Mouse (Mus musculus) thymus, postnatal 36 days (tissue): ENCODE results near the gene Kif17.
A peak's percentile ranks its signal among the peaks of the same experiment; 100 is the strongest.

ENCODE experiments used
- DNase-seq, 2 experiments: peaks; one replicate each; pipeline ENCODE4 v3.0.0; 2022; ENCODE audit warnings: mixed read lengths in 2 of 2

The Kif17 gene

GRCm38 (mm10) chr4:138261843-138262681 lies 11.8 kb downstream of the Kif17 start:
- DNase-seq = peak; percentile 84

DNA sequence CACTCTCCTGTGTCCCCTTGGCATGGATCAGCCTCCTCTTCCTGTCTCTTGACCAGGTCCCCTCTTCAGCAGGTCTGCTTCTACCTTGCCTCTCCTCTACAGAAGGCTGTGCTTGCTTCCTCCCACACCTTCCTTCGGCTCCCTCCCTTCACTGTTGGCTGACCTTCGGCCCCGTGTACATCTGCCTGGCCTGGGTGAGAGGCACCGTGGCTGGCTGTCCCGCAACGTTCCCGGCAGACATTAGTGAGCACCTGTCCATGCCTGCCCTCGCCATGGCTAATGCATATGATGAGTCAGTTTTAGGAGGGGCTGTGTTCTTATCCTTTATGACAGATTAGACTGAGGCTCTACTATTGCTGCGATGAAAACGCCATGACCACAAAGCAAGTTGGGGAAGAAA lies 17.6 kb downstream of the Kif17 start:
- DNase-seq = no peak

- no peak for DNase-seq
These were observed 22.1 kb downstream of the Kif17 start for GRCm38 (mm10) chr4:138272011-138272997.

- no peak for DNase-seq
These were observed 28.1 kb downstream of the Kif17 start for GRCm38 (mm10) chr4:138278346-138278745.

GRCm38 (mm10) chr4:138282834-138283233 lies 32.6 kb downstream of the Kif17 start:
- peak; percentile 67 to 69 for DNase-seq

- DNase-seq = peak; percentile 19 to 37
These were observed 36.2 kb downstream of the Kif17 start for GRCm38 (mm10) chr4:138286411-138286810.

DNA sequence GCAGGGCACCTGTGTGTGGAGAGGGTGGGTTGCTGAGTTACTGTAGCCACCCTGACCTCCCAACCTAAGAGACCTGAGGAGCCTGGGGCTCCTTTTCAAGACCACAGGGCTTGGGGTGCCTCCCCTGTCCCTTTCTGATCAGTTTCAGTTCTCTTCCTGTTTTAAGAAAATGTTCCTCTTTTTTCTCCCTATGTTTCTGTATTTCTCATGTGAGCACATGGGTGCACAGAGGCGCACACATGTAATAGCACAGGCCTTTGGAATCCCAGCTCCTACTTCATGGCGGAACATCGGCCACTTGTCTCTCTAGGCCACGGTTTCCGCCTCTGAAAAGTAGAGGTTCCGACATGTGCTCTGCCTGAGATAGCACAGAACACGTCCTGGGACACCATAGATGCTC lies 38.5 kb downstream of the Kif17 start:
- no peak for DNase-seq

- DNase-seq = no peak
These were observed 41.8 kb downstream of the Kif17 start for GRCm38 (mm10) chr4:138292028-138292427.

DNA sequence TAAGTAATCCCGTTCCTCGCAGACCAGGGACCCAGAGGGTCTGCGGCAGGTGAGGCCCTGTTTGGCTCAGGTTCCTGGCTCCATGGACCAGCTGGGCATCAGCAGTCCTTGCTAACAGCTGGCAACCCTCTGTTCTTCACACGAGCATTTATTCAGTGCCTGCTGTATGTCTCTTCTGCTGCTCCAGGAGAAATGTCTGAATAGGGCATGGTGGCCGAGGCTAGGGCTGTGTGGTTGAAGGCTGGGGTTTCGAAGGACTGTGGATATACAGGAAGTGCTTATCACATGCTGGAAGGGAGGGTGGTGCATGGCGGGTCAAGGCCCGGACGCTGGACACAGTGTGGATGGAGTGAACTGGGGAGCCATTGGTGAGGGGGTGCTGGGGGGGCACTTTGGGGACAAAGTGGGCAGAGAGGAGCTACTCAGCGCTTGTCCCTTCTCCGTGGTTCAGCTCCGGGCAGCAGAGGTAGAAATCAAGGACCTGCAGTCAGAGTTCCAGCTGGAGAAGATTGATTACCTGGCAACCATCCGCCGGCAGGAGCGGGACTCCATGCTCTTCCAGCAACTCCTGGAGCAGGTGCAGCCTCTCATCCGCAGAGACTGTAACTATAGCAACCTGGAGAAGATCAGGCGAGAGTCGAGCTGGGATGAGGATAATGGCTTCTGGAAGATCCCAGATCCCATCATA lies 43.2 kb downstream of the Kif17 start:
- DNase-seq = no peak

GRCm38 (mm10) chr4:138293949-138294550 lies 43.8 kb downstream of the Kif17 start:
- DNase-seq = no peak

- no peak for DNase-seq
These were observed 51.1 kb downstream of the Kif17 start for GRCm38 (mm10) chr4:138301271-138301780.

DNA sequence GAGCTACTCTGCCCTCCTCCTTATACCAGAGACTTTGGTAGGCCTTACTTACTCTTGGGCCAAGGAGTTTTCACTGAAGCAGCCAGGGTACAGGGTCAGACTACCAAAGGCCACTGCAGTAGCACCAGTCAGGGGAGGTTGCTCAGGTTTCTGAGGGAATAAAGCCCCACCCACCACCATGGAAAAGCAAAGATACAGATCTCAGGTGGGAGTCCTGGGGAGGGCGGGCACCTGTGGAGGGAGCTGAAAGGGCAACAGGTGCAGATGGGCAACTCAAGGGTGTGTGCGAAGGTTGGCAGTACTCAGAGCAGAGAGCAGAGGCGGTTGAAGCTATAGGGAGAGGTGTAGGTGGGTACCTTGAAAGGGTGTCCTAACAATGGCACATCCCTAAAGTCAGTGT lies 52.8 kb downstream of the Kif17 start:
- DNase-seq = no peak

DNA sequence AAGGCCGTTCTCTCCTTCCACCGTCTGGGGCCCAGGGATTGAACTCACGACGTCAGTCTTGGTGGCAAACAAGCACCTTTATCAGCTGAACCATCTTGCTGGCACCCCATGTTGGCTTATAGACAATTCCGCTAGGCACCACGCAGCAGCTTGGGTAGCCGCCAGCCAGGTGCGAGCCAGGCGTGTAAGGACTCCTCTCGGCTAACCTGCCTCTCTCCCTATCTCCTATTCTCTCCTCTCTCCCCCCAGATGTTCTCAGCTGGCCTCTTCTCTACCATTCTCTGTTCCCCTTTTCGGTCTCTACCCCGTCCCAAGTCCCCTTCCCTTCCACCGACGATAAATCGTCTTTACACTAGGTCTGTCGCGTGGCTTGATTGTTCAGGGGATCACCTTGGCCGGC lies 53.5 kb downstream of the Kif17 start:
- DNase-seq = no peak

- peak; percentile 91 to 95 for DNase-seq
These were observed 54.3 kb downstream of the Kif17 start, which contains the start of gene Ddost for GRCm38 (mm10) chr4:138304340-138305104. TSS of gene Ddost (plus strand) at chr4:138304730.

DNA sequence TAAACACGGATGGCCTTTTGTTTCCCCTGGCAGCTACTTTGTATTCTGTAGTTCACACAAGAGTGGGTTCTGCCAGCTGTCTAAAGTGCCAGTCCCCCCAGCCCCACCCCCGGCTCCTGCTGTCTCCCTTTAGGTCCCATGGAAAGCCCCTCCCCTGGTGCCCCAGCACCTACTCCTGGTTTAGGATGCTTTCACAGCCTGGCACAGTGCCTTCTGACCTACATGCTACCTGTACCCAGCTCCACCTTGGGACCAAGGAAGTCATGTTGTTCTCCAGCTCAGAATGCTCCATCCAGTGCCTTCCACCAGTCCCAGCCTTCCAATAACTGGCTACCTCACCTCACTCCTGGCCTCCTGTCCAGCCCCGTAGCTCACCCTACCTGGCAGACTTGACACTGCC lies 56.8 kb downstream of the Kif17 start:
- DNase-seq = no peak

GRCm38 (mm10) chr4:138307739-138308138 lies 57.5 kb downstream of the Kif17 start:
- no peak for DNase-seq

GRCm38 (mm10) chr4:138310311-138310910 lies 60.2 kb downstream of the Kif17 start:
- DNase-seq = no peak

DNA sequence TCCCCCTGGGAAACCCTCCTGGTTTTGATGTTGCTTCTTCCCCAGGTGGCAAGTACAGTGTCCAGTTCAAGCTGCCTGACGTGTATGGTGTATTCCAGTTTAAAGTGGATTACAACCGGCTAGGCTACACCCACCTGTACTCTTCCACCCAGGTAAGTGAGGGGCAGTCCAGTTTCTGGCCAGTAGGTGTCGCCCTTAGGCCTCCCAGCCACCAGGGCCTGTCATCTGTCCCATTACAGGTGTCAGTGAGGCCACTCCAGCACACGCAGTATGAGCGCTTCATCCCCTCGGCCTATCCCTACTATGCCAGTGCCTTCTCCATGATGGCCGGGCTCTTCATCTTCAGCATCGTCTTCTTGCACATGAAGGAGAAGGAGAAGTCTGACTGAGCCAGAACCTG lies 61.4 kb downstream of the Kif17 start:
- DNase-seq = peak; percentile 52 to 55

DNA sequence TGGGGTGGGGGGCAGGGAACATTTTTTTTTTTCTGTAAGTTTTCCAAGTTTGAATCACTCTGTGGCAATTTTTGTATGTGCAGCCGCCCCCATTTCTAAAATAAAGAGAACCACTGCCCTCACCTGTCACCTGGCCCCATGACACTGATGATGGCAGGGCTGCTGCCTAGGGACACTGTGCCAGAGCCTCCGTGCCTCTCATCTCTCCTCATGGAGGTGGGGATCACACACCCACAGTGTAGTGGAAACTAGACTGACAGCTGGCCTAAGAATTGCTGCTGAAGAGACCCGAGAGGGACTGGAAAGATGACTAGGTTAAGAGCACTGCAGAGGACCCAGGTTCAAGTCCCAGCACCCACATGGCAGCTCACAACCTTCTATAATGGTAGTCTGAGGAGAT lies 61.9 kb downstream of the Kif17 start:
- DNase-seq = no peak

DNA sequence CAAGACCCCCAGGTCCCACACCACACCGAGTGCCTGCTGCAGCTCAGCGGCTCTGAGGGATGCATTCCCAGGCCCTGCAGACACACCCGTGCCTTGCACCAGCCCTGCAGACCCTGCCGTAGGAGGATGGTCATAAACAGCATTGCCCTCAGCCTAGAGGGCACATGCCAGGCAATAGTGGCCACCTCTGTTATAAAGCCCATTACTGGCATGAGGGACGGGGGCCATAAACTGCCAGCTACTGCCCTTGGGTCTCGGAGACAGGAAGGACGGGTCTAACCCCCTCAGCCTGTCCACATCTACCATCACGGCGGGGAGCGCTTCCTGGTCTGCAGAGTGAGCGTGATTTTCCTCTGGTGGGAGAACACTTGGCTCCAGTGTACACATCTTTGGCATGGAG lies 62.8 kb downstream of the Kif17 start:
- DNase-seq = no peak

GRCm38 (mm10) chr4:138313795-138314194 lies 63.6 kb downstream of the Kif17 start:
- no peak for DNase-seq
